Mouse (Mus musculus): ENCODE measurements around the gene Cdh23. TPM values are rescaled to one million over a fixed set of nuclear protein-coding genes. Genes with fewer than 3 reads are reported as not detected.

Gene Cdh23
- polyA plus RNA-seq, 1 experiment, result 2.1 TPM

- no peak overlapping the region for H3K4me3 ChIP-seq
- H3K36me3 ChIP-seq (ENCODE audit: control insufficient read depth, insufficient read depth), result no peaks in the 10 kb centered on the region
- TF ChIP-seq POLR2A (IDR thresholded peaks at IDR 0.05; ENCODE audit: insufficient read length, low read depth), result no peak
- no peak for TF ChIP-seq USF1 (IDR thresholded peaks at IDR 0.05; ENCODE audit: low read depth)
- no peak for TF ChIP-seq CEBPB (IDR thresholded peaks at IDR 0.05; ENCODE audit: insufficient read depth, poor library complexity, severe bottlenecking)
- TF ChIP-seq TCF12 (IDR thresholded peaks at IDR 0.05; ENCODE audit: insufficient read depth, poor library complexity, severe bottlenecking), result no peak
- no peak overlapping the region for H3K4me2 ChIP-seq (ENCODE audit: low read depth)
- H3K79me2 ChIP-seq (ENCODE audit: control insufficient read depth, insufficient read depth), result no peaks in the 10 kb centered on the region
- H3ac ChIP-seq (ENCODE audit: control insufficient read depth, insufficient read length), result no peak overlapping the region
- peaks cover 5% of the 10 kb centered on the region for H3K27me3 ChIP-seq (ENCODE audit: control insufficient read depth, insufficient read depth, insufficient read length)
Measured at GRCm38 (mm10) chr10:60552951-60553635, 143.2 kb downstream of the Cdh23 start.

- no peaks in the 10 kb centered on the region for H3K79me2 ChIP-seq (ENCODE audit: control insufficient read depth, insufficient read depth)
- no peak for TF ChIP-seq USF1 (IDR thresholded peaks at IDR 0.05; ENCODE audit: low read depth)
- no peak for TF ChIP-seq CEBPB (IDR thresholded peaks at IDR 0.05; ENCODE audit: insufficient read depth, poor library complexity, severe bottlenecking)
- no peak for TF ChIP-seq REST (IDR thresholded peaks at IDR 0.05; ENCODE audit: insufficient read depth, insufficient read length)
- no peak for TF ChIP-seq TCF3 (IDR thresholded peaks at IDR 0.05; ENCODE audit: insufficient read length, low read depth)
- TF ChIP-seq E2F4 (IDR thresholded peaks at IDR 0.05; ENCODE audit: insufficient read depth), result no peak
- TF ChIP-seq MYOD1 (IDR thresholded peaks at IDR 0.05; ENCODE audit: control insufficient read depth in 1 of 3, insufficient read length in 2 of 3, low read depth in 2 of 3), result no peak
- TF ChIP-seq POLR2A (IDR thresholded peaks at IDR 0.05; ENCODE audit: insufficient read length, low read depth), result no peak
- no peak for TF ChIP-seq SRF (IDR thresholded peaks at IDR 0.05; ENCODE audit: control insufficient read depth, insufficient read length, low read depth)
- no peak for TF ChIP-seq POLR2AphosphoS2 (IDR thresholded peaks at IDR 0.05; ENCODE audit: insufficient read length, low read depth)
- no peak for TF ChIP-seq MAX (IDR thresholded peaks at IDR 0.05; ENCODE audit: low read depth)
- TF ChIP-seq TCF12 (IDR thresholded peaks at IDR 0.05; ENCODE audit: insufficient read depth, poor library complexity, severe bottlenecking), result no peak
- no peaks in the 10 kb centered on the region for H3K27me3 ChIP-seq (ENCODE audit: control insufficient read depth, insufficient read depth, insufficient read length)
Measured at GRCm38 (mm10) chr10:60539164-60539914, 157.0 kb downstream of the Cdh23 start.

GRCm38 (mm10) chr10:60536098-60536811 is 160.0 kb downstream of the Cdh23 start:
- Histone ChIP-seq H3K4me3 (no peak overlapping the region), H3K79me2 (ENCODE audit: control insufficient read depth, insufficient read depth) (no peaks in the 10 kb centered on the region), H3ac (ENCODE audit: control insufficient read depth, insufficient read length) (no peak overlapping the region), H3K36me3 (ENCODE audit: control insufficient read depth, insufficient read depth) (no peaks in the 10 kb centered on the region), H3K4me2 (ENCODE audit: low read depth) (no peak overlapping the region), H3K27me3 (ENCODE audit: control insufficient read depth, insufficient read depth, insufficient read length) (no peaks in the 10 kb centered on the region)
- TF ChIP-seq MAX (IDR thresholded peaks at IDR 0.05; ENCODE audit: low read depth), result no peak
- TF ChIP-seq USF1 (IDR thresholded peaks at IDR 0.05; ENCODE audit: low read depth), result no peak
- no peak for TF ChIP-seq TCF12 (IDR thresholded peaks at IDR 0.05; ENCODE audit: insufficient read depth, poor library complexity, severe bottlenecking)
- TF ChIP-seq TCF3 (IDR thresholded peaks at IDR 0.05; ENCODE audit: insufficient read length, low read depth), result no peak
- TF ChIP-seq POLR2AphosphoS2 (IDR thresholded peaks at IDR 0.05; ENCODE audit: insufficient read length, low read depth), result no peak
- TF ChIP-seq MYOG (IDR thresholded peaks at IDR 0.05; ENCODE audit: control insufficient read depth in 1 of 3, insufficient read depth in 1 of 3, insufficient read length in 2 of 3, low read depth in 2 of 3), result no peak
- no peak for TF ChIP-seq REST (IDR thresholded peaks at IDR 0.05; ENCODE audit: insufficient read depth, insufficient read length)

More at GRCm38 (mm10) chr10:60539164-60539914, 157.0 kb downstream of the Cdh23 start:
- no peak overlapping the region for H3K4me3 ChIP-seq
- H3K4me2 ChIP-seq (ENCODE audit: low read depth), result no peak overlapping the region
- H3K36me3 ChIP-seq (ENCODE audit: control insufficient read depth, insufficient read depth), result no peaks in the 10 kb centered on the region
- H3ac ChIP-seq (ENCODE audit: control insufficient read depth, insufficient read length), result no peak overlapping the region

- TF ChIP-seq POLR2AphosphoS2 (IDR thresholded peaks at IDR 0.05; ENCODE audit: insufficient read length, low read depth), result no peak
- TF ChIP-seq MYOD1 (IDR thresholded peaks at IDR 0.05; ENCODE audit: control insufficient read depth in 1 of 3, insufficient read length in 2 of 3, low read depth in 2 of 3), result no peak
- TF ChIP-seq TCF3 (IDR thresholded peaks at IDR 0.05; ENCODE audit: insufficient read length, low read depth), result no peak
- no peak for TF ChIP-seq TCF12 (IDR thresholded peaks at IDR 0.05; ENCODE audit: insufficient read depth, poor library complexity, severe bottlenecking)
- no peak for TF ChIP-seq CEBPB (IDR thresholded peaks at IDR 0.05; ENCODE audit: insufficient read depth, poor library complexity, severe bottlenecking)
- TF ChIP-seq REST (IDR thresholded peaks at IDR 0.05; ENCODE audit: insufficient read depth, insufficient read length), result no peak
- TF ChIP-seq MYOG (IDR thresholded peaks at IDR 0.05; ENCODE audit: control insufficient read depth in 1 of 3, insufficient read depth in 1 of 3, insufficient read length in 2 of 3, low read depth in 2 of 3), result no peak
- no peak for TF ChIP-seq MAX (IDR thresholded peaks at IDR 0.05; ENCODE audit: low read depth)
- TF ChIP-seq SRF (IDR thresholded peaks at IDR 0.05; ENCODE audit: control insufficient read depth, insufficient read length, low read depth), result no peak
- no peak for TF ChIP-seq POLR2A (IDR thresholded peaks at IDR 0.05; ENCODE audit: insufficient read length, low read depth)
- Histone ChIP-seq H3K79me2 (ENCODE audit: control insufficient read depth, insufficient read depth) (no peaks in the 10 kb centered on the region), H3K4me3 (no peak overlapping the region), H3K36me3 (ENCODE audit: control insufficient read depth, insufficient read depth) (no peaks in the 10 kb centered on the region), H3ac (ENCODE audit: control insufficient read depth, insufficient read length) (no peak overlapping the region), H3K27me3 (ENCODE audit: control insufficient read depth, insufficient read depth, insufficient read length) (no peaks in the 10 kb centered on the region), H3K4me2 (ENCODE audit: low read depth) (no peak overlapping the region)
Measured at GRCm38 (mm10) chr10:60532502-60532901, 163.8 kb downstream of the Cdh23 start.

All from myocyte (in vitro differentiated cells).